Mouse (Mus musculus) heart, postnatal 14 days (tissue): ENCODE measurements at regions not wholly inside any gene's neighbourhood (a gene's known extent, or its start where the extent isn't known, plus 50 kb on each side); places are given as distances from the start of the nearest gene placed in this dataset.

ENCODE experiments used
- DNase-seq, 2 experiments: peaks; one replicate each; pipeline ENCODE4 v3.0.0; 2021 to 2022
- intact Hi-C: fragments of 180-260 bp; cut with DNase I; formaldehyde crosslinking; loops from one replicate; pipeline ENCODE4 v1.15.1; 2025

GRCm38 (mm10) chr11:24371687-24371950, 293.8 kb downstream of the Bcl11a start:
- intact Hi-C loops = no loop called here
- peak in 1 of 2 experiments; percentile 2 for DNase-seq

GRCm38 (mm10) chr11:24371963-24372362, 294.1 kb downstream of the Bcl11a start:
- DNase-seq = peak; percentile 10 to 37
- intact Hi-C loops = no loop called here

- intact Hi-C loops = no loop called here
- DNase-seq = no peak
These were observed 294.8 kb downstream of the Bcl11a start for GRCm38 (mm10) chr11:24372616-24373015.

- no peak for DNase-seq
- intact Hi-C loops = no loop called here
These were observed 295.4 kb downstream of the Bcl11a start for GRCm38 (mm10) chr11:24373301-24373700.

GRCm38 (mm10) chr11:24377530-24377929, 299.7 kb downstream of the Bcl11a start:
- DNase-seq = no peak
- intact Hi-C loops = no loop called here

GRCm38 (mm10) chr11:24390578-24390977, 312.7 kb downstream of the Bcl11a start:
- DNase-seq = peak in 1 of 2 experiments; percentile 11
- intact Hi-C loops = no loop called here

GRCm38 (mm10) chr11:24391385-24391784, 313.5 kb downstream of the Bcl11a start:
- no peak for DNase-seq

GRCm38 (mm10) chr11:24395478-24395877, 317.6 kb downstream of the Bcl11a start:
- intact Hi-C loops = no loop called here
- no peak for DNase-seq

More at GRCm38 (mm10) chr11:24391385-24391784, 313.5 kb downstream of the Bcl11a start:
- intact Hi-C loops = no loop called here

- intact Hi-C loops = no loop called here
- DNase-seq = no peak
These were observed 319.1 kb downstream of the Bcl11a start for GRCm38 (mm10) chr11:24396911-24397310.

GRCm38 (mm10) chr11:24397710-24398109, 319.9 kb downstream of the Bcl11a start:
- no peak for DNase-seq
- intact Hi-C loops = no loop called here

- intact Hi-C loops = no loop called here
- DNase-seq = no peak
These were observed 323.3 kb downstream of the Bcl11a start for GRCm38 (mm10) chr11:24401151-24401550.

- intact Hi-C loops = no loop called here
- DNase-seq = no peak
These were observed 324.3 kb downstream of the Bcl11a start for GRCm38 (mm10) chr11:24402127-24402526.

GRCm38 (mm10) chr11:24414804-24415203, 336.9 kb downstream of the Bcl11a start:
- DNase-seq = peak in 1 of 2 experiments; percentile 28
- intact Hi-C loops = no loop called here

GRCm38 (mm10) chr11:24422066-24422775, 344.4 kb downstream of the Bcl11a start:
- intact Hi-C loops = no loop called here
- no peak for DNase-seq

- no peak for DNase-seq
- intact Hi-C loops = no loop called here
These were observed 345.4 kb downstream of the Bcl11a start for GRCm38 (mm10) chr11:24423278-24423677.

GRCm38 (mm10) chr11:24426995-24427883, 349.4 kb downstream of the Bcl11a start:
- no peak for DNase-seq
- intact Hi-C loops = no loop called here

GRCm38 (mm10) chr11:24448608-24449007, 370.8 kb downstream of the Bcl11a start:
- DNase-seq = no peak
- intact Hi-C loops = no loop called here

- intact Hi-C loops = no loop called here
- no peak for DNase-seq
These were observed 374.4 kb downstream of the Bcl11a start for GRCm38 (mm10) chr11:24452267-24452666.

- DNase-seq = no peak
- intact Hi-C loops = no loop called here
These were observed 386.8 kb downstream of the Bcl11a start for GRCm38 (mm10) chr11:24464642-24465041.

- intact Hi-C loops = no loop called here
- DNase-seq = no peak
These were observed 389.6 kb downstream of the Bcl11a start for GRCm38 (mm10) chr11:24467458-24467857.

- intact Hi-C loops = no loop called here
- DNase-seq = no peak
These were observed 392.6 kb downstream of the Bcl11a start for GRCm38 (mm10) chr11:24470469-24470868.
